Mouse (Mus musculus) frontal cortex, adult 2 months (tissue): ENCODE results near the gene Pkd1. TPM values are rescaled to one million over a fixed set of nuclear protein-coding genes. Genes with fewer than 3 reads are reported as not detected.

Source experiments
- DNase-seq, 2 experiments: peaks; one replicate each; pipeline ENCODE4 v3.0.0; 2022; ENCODE audit warnings: low spot score in 1 of 2; ENCODE audit errors: extremely low spot score in 1 of 2
- polyA plus RNA-seq: library from polyadenylated mRNA; depleted of rRNA; stranded (reverse); fragments of >200 nt; gene quantifications from 2 replicates; pipeline ENCODE4 v1.2.3, GENCODE M21; 2012

The Pkd1 gene
- polyA plus RNA-seq, 1 experiment, result 85.1 TPM

GRCm38 (mm10) chr17:24564422-24564821 lies 14.8 kb downstream of the Pkd1 start:
- DNase-seq, result no peak

GRCm38 (mm10) chr17:24565092-24565491 lies 15.5 kb downstream of the Pkd1 start:
- no peak for DNase-seq

GRCm38 (mm10) chr17:24565792-24566191 lies 16.2 kb downstream of the Pkd1 start:
- DNase-seq, result no peak

- DNase-seq, result no peak
These were observed 17.6 kb downstream of the Pkd1 start for GRCm38 (mm10) chr17:24567034-24567779.

- DNase-seq, result no peak
These were observed 20.2 kb downstream of the Pkd1 start for GRCm38 (mm10) chr17:24569837-24570236.

GRCm38 (mm10) chr17:24572651-24573245 lies 23.1 kb downstream of the Pkd1 start:
- DNase-seq, result no peak

GRCm38 (mm10) chr17:24573811-24574210 lies 24.2 kb downstream of the Pkd1 start:
- no peak for DNase-seq

GRCm38 (mm10) chr17:24579532-24579931 lies 29.9 kb downstream of the Pkd1 start:
- no peak for DNase-seq

GRCm38 (mm10) chr17:24580287-24580686 lies 30.7 kb downstream of the Pkd1 start:
- DNase-seq, result no peak

- DNase-seq, result no peak
These were observed 34.2 kb downstream of the Pkd1 start for GRCm38 (mm10) chr17:24583599-24584460.

GRCm38 (mm10) chr17:24584520-24584919 lies 34.9 kb downstream of the Pkd1 start:
- DNase-seq, result no peak

- no peak for DNase-seq
These were observed 36.9 kb downstream of the Pkd1 start for GRCm38 (mm10) chr17:24586532-24586931.

GRCm38 (mm10) chr17:24590943-24591342 lies 41.3 kb downstream of the Pkd1 start:
- DNase-seq, result no peak

GRCm38 (mm10) chr17:24591695-24592094 lies 42.1 kb downstream of the Pkd1 start:
- DNase-seq, result no peak

- no peak for DNase-seq
These were observed 43.6 kb downstream of the Pkd1 start for GRCm38 (mm10) chr17:24593248-24593647.

- no peak for DNase-seq
These were observed 44.6 kb downstream of the Pkd1 start for GRCm38 (mm10) chr17:24593992-24594890.

- no peak for DNase-seq
These were observed 45.8 kb downstream of the Pkd1 start for GRCm38 (mm10) chr17:24595126-24596072.

GRCm38 (mm10) chr17:24596073-24596466 lies 46.4 kb downstream of the Pkd1 start:
- DNase-seq, result no peak

GRCm38 (mm10) chr17:24596471-24597183 lies 47.0 kb downstream of the Pkd1 start:
- DNase-seq, result no peak
